Mouse (Mus musculus) lung, adult 2 months (tissue): ENCODE results near the gene Zfp688.
"Not testable (repeated sequence)": the region's sequence is repeated elsewhere in the genome, so short reads cannot be mapped to it uniquely, and the experiment has no call there.

ENCODE experiments used
- CTCF ChIP-seq: fragments of 200-500 bp; IDR thresholded peaks from 2 replicates; pipeline ENCODE4 v1.5.1; 2011; ENCODE audit warnings: mild to moderate bottlenecking, low read length, control low read depth; ENCODE audit not compliant: insufficient read depth
- POLR2A ChIP-seq: fragments of 200-500 bp; IDR thresholded peaks from 2 replicates; pipeline ENCODE4 v1.6.1; 2011; ENCODE audit warnings: low read depth, mild to moderate bottlenecking, control low read depth, low read length, borderline replicate concordance; ENCODE audit errors: extremely low read depth

DNA sequence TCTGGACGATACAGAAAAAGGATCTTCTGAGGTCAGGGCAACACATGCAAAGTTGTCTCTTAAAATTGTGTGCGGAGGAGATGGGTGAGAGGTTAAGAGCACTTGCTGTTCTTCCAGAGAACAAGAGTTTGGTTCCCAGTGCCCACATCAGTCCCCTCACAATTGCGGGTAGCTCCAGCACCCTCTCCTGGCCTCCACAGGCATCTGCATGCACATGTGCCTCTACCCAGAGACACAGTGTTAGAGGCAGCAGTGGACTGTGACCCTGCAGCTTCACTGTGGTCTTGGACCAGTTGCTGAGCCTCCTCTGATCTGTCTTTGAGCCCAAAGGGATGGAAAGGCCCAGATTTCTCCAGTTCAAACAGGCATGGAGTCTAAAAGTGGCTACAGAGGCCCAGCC lies 50.0 kb downstream of the Zfp688 start:
- TF ChIP-seq CTCF = peak; percentile 16; the same call in 1 of the 2 replicates
- TF ChIP-seq POLR2A = not testable (repeated sequence)
